9 mouse cellular contexts compared by ENCODE assay signal in the genomic region with DNA sequence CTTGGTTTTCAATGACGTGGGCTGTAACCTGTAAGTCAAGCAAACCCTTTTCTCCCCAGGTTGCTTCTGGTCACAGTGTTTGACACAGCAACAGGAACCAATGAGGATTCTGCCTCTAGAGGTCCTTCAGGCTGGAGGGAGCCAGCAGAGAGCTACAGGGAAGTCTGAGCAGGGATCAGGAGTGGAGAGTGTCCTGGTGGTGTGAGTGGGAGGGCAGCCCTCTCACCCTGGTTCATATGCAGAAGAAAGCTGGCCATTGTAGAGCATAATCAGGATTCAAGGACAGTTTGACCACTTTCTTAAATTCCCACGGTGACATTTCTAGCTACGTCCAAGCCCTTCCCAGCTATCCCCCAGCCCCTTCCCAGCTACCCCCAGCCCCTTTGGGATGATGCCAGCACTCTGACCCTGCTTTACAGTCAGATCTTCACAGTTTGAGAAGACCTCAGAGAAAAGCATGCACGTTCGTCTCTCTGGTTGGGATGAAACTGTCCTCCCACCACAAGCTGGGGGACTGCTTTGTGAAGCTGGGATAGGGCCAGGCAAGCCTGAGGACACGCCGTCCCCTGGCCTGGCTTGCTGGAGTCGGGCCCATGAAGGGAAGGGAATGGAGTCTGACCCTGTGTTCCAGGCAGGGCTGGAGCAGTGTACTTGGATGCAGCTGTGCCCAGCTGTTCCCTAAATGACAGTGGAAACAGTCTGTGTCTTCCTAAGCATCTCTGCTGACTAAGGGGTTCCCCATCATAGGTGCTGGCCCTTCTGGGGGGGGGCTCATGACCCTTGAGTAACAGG. TPM values are rescaled to one million over a fixed set of nuclear protein-coding genes. Genes with fewer than 3 reads are reported as not detected.
DNase-seq lines count a peak whose midpoint lies in the region; ATAC-seq lines count a peak whose summit lies in the region.
"Had no signal": no experiment of that assay in that cellular context is flagged by ENCODE, and none has a peak within 500 bp of the region (broad histone marks: within the 10 kb centered on the region; RNA-seq: fewer than 3 reads in every experiment).

No protein-coding gene starts in this region.

- 62% methylated on average over 8 of the region's 8 CpGs for WGBS in forebrain, embryonic 16.5 days

- H3K4me1 ChIP-seq in forebrain, embryonic 16.5 days (replicated peaks; ENCODE audit: control insufficient read depth, insufficient read depth, low read length) = no peaks in the 10 kb centered on the region

- H3K27ac ChIP-seq in forebrain, embryonic 16.5 days (ENCODE audit: low read length) = no peak overlapping the region

- no peak overlapping the region for H3K9ac ChIP-seq in forebrain, embryonic 16.5 days (replicated peaks; ENCODE audit: low read depth, low read length)

- no peaks in the 10 kb centered on the region for H3K9me3 ChIP-seq in forebrain, embryonic 16.5 days (ENCODE audit: control insufficient read depth, low read length)

- no peak overlapping the region for H3K4me3 ChIP-seq in forebrain, embryonic 16.5 days (replicated peaks; ENCODE audit: low read length)

- no peaks in the 10 kb centered on the region for H3K27me3 ChIP-seq in forebrain, embryonic 16.5 days (replicated peaks; ENCODE audit: control insufficient read depth, insufficient read depth, low read length)

- no peak for ATAC-seq in forebrain, embryonic 16.5 days
- ATAC-seq: Patski had no signal

- peak; percentile 35 to 45 for DNase-seq in adrenal gland, adult (ENCODE audit: inconsistent age in 2 of 2, low spot score in 1 of 2)
- no peak for DNase-seq in adrenal gland, postnatal 25 days
- peak; percentile 80 for DNase-seq in urinary bladder, postnatal 14 days (ENCODE audit: low spot score)
- no peak for DNase-seq in urinary bladder, adult 2 months (ENCODE audit: low spot score)
- peak; percentile 62 to 76 for DNase-seq in lung, adult 18-20 months
- DNase-seq in testis, postnatal 14 days (ENCODE audit: low spot score) = peak; percentile 86
- no peak for DNase-seq in thymus, postnatal 25 days

- no peaks in the 10 kb centered on the region for H3K36me3 ChIP-seq in forebrain, embryonic 16.5 days (ENCODE audit: control insufficient read depth, insufficient read depth)

- no peak overlapping the region for H3K4me2 ChIP-seq in forebrain, embryonic 16.5 days (ENCODE audit: low read length)

RNA-seq across cellular contexts. Expression of a gene that starts 18.4 kb away (rescaled TPM):
- total RNA-seq in adrenal gland, postnatal 25 days (2021) = 0.71 and 0.97 TPM in 2 replicates
- 2.2 and 2.8 TPM in 2 replicates for polyA plus RNA-seq in urinary bladder, adult 2 months (2012; rRNA removed)
- 6.1 and 7.1 TPM in 2 replicates for polyA plus RNA-seq in forebrain, embryonic 16.5 days (2015; fragmentation: Nextera tagmentation; extraction: Ambion mirVana)

RNA-seq across cellular contexts. Expression of a gene that starts 25.8 kb away (rescaled TPM):
- total RNA-seq in adrenal gland, postnatal 25 days (2021) = not detected in 2 replicates
- polyA plus RNA-seq in urinary bladder, adult 2 months (2012; rRNA removed) = not detected in 2 replicates
- not detected in 2 replicates for polyA plus RNA-seq in forebrain, embryonic 16.5 days (2015; fragmentation: Nextera tagmentation; extraction: Ambion mirVana)

RNA-seq across cellular contexts. Expression of a gene that starts 33.0 kb away (rescaled TPM):
- total RNA-seq in adrenal gland, postnatal 25 days (2021) = 17.4 and 17.9 TPM in 2 replicates
- 3.1 and 5.1 TPM in 2 replicates for polyA plus RNA-seq in urinary bladder, adult 2 months (2012; rRNA removed)
- polyA plus RNA-seq in forebrain, embryonic 16.5 days (2015; fragmentation: Nextera tagmentation; extraction: Ambion mirVana) = 11.6 and 14.2 TPM in 2 replicates

RNA-seq across cellular contexts. Expression of a gene that starts 36.4 kb away (rescaled TPM):
- 47.5 and 53.5 TPM in 2 replicates for total RNA-seq in adrenal gland, postnatal 25 days (2021)
- 48.0 and 48.9 TPM in 2 replicates for polyA plus RNA-seq in urinary bladder, adult 2 months (2012; rRNA removed)
- 109 and 125 TPM in 2 replicates for polyA plus RNA-seq in forebrain, embryonic 16.5 days (2015; fragmentation: Nextera tagmentation; extraction: Ambion mirVana)

Comparison
In these comparisons a context has a peak if more than half of its experiments do, and no peak if none do; other contexts are left out.
1. DNase-seq: peak in adrenal gland, adult (2 of 2), urinary bladder, postnatal 14 days (single experiment), lung, adult 18-20 months (2 of 2) and testis, postnatal 14 days (single experiment); none in adrenal gland, postnatal 25 days (single experiment), urinary bladder, adult 2 months (single experiment) and thymus, postnatal 25 days (single experiment).